Mouse (Mus musculus) limb, embryonic 12.5 days (tissue): Measurements from ENCODE around the gene Celf2. TPM values are rescaled to one million over a fixed set of nuclear protein-coding genes. Genes with fewer than 3 reads are reported as not detected.

Experiments
- ATAC-seq: fragments of 200-750 bp; cut with Nextera tagmentation; 2 replicates; pipeline ENCODE4 v1.8.0; 2017; ENCODE audit warnings: low read depth, moderate TSS enrichment; ENCODE audit not compliant: insufficient number of reproducible peaks, insufficient read depth, low FRiP score, low TSS enrichment
- H3K27ac ChIP-seq: fragments of 300-500 bp; sonication (generic); 2 replicates; pipeline ENCODE4 v1.5.1; 2016; ENCODE audit warnings: mild to moderate bottlenecking, moderate library complexity
- H3K27me3 ChIP-seq: fragments of 300-500 bp; sonication (generic); 2 replicates; pipeline ENCODE4 v1.6.1; 2016; ENCODE audit warnings: mild to moderate bottlenecking, moderate library complexity
- H3K36me3 ChIP-seq: fragments of 300-500 bp; sonication (generic); 2 replicates; pipeline ENCODE4 v1.6.1; 2016; ENCODE audit warnings: mild to moderate bottlenecking, moderate library complexity
- H3K4me1 ChIP-seq: fragments of 300-500 bp; sonication (generic); replicated peaks from 2 replicates; pipeline ENCODE4 v1.6.1; 2016
- H3K4me2 ChIP-seq: fragments of 300-500 bp; sonication (generic); 2 replicates; pipeline ENCODE4 v1.6.1; 2016; ENCODE audit warnings: mild to moderate bottlenecking, moderate library complexity
- H3K4me3 ChIP-seq: fragments of 300-500 bp; sonication (generic); replicated peaks from 2 replicates; pipeline ENCODE4 v1.5.1; 2016; ENCODE audit warnings: mild to moderate bottlenecking
- H3K9ac ChIP-seq: fragments of 300-500 bp; sonication (generic); replicated peaks from 2 replicates; pipeline ENCODE4 v1.6.1; 2016; ENCODE audit warnings: mild to moderate bottlenecking, moderate library complexity
- H3K9me3 ChIP-seq: fragments of 300-500 bp; sonication (generic); 2 replicates; pipeline ENCODE4 v1.6.1; 2016; ENCODE audit warnings: mild to moderate bottlenecking, moderate library complexity
- WGBS: fragments of 180-500 bp; shearing (Covaris S2); methylation state at CpG from one replicate; pipeline ENCODE4 v1.1.7; 2016; 5-methylcytosine and 5-hydroxymethylcytosine counted together
- polyA plus RNA-seq: library from polyadenylated mRNA; unstranded; fragments of >200 nt; fragmentation: Nextera tagmentation; extraction: Ambion mirVana; gene quantifications from 2 replicates; pipeline ENCODE4 v1.2.1, GENCODE M21; 2016

The Celf2 gene
- polyA plus RNA-seq, 1 experiment from 2014 or later: 35.6 TPM

DNA sequence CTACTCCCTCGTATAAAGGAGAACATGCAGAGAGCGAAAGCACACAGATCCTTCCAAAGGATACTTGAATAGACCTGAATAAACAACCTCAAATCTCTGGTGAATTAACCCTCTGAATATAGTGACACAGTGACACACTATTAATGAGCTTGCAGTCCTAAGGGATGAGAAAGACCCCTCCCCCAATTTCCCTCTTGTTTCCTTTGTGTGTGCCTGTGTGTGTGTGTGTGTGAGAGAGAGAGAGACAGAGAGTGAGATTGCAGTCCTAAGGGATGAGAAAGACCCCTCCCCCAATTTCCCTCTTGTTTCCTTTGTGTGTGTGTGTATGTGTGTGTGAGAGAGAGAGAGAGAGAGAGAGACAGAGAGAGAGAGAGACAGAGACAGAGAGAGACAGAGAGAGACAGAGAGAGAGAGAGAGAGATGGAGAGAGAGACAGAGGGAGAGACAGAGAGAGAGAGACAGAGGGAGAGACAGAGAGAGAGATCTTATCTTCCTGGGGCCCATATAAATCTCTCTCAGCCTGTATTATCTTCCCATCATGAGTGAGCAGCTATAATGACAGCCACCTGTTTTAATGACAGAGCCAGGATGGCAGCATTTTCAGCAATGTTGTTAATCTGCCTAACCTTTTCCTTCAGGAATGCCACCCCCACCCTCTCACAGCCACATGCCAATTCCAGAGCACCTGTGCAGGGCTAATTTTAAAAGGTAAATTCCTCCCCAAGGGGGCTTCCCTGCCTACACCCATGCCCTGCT, 566.5 kb downstream of the Celf2 start:
- no peaks in the 10 kb centered on the region for H3K36me3 ChIP-seq
- WGBS: 76% methylated on average over 2 of the region's 2 CpGs
- H3K4me1 ChIP-seq: peaks cover 9% of the 10 kb centered on the region
- H3K27me3 ChIP-seq: no peaks in the 10 kb centered on the region
- no peak for ATAC-seq
- H3K9me3 ChIP-seq: no peaks in the 10 kb centered on the region
- H3K27ac ChIP-seq: no peak overlapping the region
- H3K4me2 ChIP-seq: no peak overlapping the region
- no peak overlapping the region for H3K9ac ChIP-seq
- H3K4me3 ChIP-seq: no peak overlapping the region

DNA sequence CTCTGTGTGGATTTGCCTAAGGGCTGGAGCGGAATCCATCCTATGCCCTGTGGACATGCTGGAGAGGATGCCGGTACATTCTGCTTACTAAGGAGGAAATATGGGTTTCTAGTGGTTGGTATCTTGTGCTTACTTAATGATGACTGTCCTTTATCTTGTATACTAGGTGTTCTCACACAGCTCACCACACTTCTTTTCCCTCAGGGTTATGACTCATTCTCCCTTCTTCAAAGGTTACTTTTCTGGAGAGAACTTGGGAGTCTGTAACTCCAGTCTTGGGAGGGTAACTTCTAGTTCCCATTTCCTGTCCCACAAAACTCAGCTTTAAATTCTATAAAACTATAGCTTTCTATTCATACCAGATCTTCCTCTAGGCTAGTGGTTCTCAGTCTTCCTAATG, 570.2 kb downstream of the Celf2 start:
- Histone ChIP-seq H3K27me3 (no peaks in the 10 kb centered on the region), H3K4me2 (no peak overlapping the region), H3K4me3 (no peak overlapping the region), H3K9ac (no peak overlapping the region), H3K4me1 (peaks cover 9% of the 10 kb centered on the region), H3K36me3 (no peaks in the 10 kb centered on the region), H3K27ac (no peak overlapping the region), H3K9me3 (no peaks in the 10 kb centered on the region)
- WGBS: 84% methylated on average over 2 of the region's 2 CpGs
- ATAC-seq: no peak

DNA sequence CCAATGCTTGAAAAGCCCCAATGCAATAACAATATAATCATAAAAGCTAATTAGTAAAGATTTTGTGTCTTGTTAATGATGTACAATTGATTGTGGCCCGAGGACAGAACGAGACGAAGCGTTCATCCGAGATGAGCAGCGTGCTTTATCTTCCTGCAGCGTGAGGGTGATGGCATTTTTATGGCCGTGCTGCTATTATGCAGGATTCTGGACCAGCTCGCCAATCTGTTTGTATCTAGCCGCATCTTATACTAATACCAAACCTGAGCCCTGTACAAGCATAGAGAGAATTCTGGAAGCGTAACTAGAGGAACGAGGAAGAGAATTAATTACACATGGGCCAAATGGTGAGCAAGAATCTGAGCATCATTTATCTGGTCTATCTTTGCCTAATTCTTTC, 576.2 kb downstream of the Celf2 start:
- WGBS: 39% methylated on average over 12 of the region's 12 CpGs
- H3K36me3 ChIP-seq: no peaks in the 10 kb centered on the region
- ATAC-seq: no peak
- H3K27me3 ChIP-seq: no peaks in the 10 kb centered on the region
- no peak overlapping the region for H3K27ac ChIP-seq
- no peak overlapping the region for H3K4me2 ChIP-seq
- no peaks in the 10 kb centered on the region for H3K9me3 ChIP-seq
- H3K4me3 ChIP-seq: no peak overlapping the region
- H3K4me1 ChIP-seq: no peaks in the 10 kb centered on the region
- no peak overlapping the region for H3K9ac ChIP-seq

DNA sequence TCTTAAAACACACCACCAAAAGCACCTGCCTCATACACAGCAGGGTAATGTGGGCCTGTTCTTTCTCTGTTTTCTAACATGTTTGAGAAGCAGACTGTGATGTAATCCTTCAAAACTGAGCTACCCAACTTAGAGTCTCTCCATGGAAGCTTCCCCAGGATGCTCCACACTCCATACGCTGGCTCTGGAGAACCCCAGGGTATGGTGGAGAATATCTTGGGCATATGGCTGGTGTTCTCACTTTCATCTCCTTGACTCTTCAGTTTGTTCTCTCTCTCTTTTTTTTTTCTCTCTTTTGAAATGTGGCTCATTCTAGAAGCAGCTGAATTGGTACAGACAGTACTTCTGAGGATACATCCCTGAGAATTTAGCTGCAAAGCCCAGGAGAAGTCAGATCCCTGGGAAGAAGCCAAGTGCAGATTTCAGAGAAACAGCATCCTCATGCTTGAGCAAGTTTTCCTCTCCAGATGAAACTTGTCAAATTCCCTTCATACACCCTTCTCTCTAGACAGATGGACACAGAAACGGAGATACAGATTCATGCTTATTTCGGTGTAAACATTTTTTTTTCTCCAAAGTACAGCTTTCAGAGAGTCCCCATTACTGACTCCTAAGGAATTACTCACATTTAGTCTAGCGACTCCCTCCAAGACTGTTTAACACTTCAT, 581.5 kb downstream of the Celf2 start:
- no peak for ATAC-seq
- Histone ChIP-seq H3K27ac (no peak overlapping the region), H3K4me3 (no peak overlapping the region), H3K9me3 (no peaks in the 10 kb centered on the region), H3K36me3 (no peaks in the 10 kb centered on the region), H3K4me2 (no peak overlapping the region), H3K9ac (no peak overlapping the region), H3K4me1 (peaks cover 12% of the 10 kb centered on the region), H3K27me3 (no peaks in the 10 kb centered on the region)
- WGBS: 88% methylated on average over 4 of the region's 4 CpGs

DNA sequence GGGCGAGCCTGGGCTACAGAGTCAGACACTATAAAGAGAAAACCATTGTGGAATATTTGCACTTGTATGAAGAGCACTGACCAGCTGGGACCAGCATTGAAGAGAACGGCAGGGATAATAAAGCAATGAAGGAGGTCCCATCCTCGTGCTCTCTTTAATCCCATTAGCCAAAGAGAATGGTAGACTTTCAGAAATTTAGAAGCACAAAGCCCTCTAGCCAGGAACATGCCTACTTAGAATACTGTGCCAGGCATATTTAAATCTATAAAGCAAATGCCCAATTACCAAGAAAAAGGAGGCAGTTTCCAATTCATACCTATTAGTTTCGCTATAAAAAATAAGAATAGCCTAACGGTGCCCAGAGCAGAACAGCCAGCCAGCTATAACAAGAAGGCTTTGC, 583.9 kb downstream of the Celf2 start:
- ATAC-seq: no peak
- no peaks in the 10 kb centered on the region for H3K27me3 ChIP-seq
- no peak overlapping the region for H3K4me2 ChIP-seq
- no peak overlapping the region for H3K9ac ChIP-seq
- WGBS: 71% methylated on average over 5 of the region's 5 CpGs
- H3K4me1 ChIP-seq: peaks cover 12% of the 10 kb centered on the region
- no peak overlapping the region for H3K27ac ChIP-seq
- H3K36me3 ChIP-seq: no peaks in the 10 kb centered on the region
- H3K4me3 ChIP-seq: no peak overlapping the region
- H3K9me3 ChIP-seq: no peaks in the 10 kb centered on the region

DNA sequence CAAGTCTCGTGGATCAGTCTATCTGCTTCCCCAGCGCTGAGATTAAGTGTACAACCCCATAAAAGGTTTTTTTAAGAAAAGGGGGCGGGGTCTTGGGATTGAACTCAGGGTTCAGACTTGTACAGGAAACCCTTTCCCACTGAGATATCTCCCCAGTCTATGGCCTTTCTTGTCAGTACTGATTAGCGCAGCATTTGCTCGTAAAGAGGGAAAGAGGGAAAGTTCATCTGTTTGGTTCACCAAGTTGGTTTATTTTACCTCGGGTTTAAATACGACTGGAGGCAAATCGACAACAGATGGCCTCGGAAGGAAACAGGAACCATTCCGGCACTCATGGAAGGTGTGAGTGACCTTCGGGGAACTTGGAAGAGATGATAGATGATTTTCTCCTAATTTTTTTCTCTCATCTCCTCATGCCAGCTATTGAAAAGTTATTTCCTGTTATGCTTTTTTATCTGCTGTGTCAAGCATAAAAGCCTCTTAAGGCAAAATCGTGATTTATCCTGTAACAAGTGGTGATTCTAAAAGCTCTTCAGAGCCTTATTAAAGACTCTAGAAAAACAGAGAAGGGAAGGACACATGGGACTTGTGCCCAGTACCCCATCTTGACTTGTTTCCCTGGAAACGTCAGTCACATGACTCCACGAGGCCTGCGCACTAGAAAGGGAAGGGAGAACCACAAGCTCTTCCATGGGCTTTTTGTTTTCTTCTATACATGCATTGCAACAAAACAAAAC, 585.5 kb downstream of the Celf2 start:
- peaks cover 12% of the 10 kb centered on the region for H3K4me1 ChIP-seq
- H3K9ac ChIP-seq: no peak overlapping the region
- 0 out of 2 replicates have a peak overlapping the region, but pooled peaks have one; percentile 7 for H3K27ac ChIP-seq
- ATAC-seq: peak; percentile 68; the same call in 1 of the 2 replicates
- H3K9me3 ChIP-seq: no peaks in the 10 kb centered on the region
- H3K27me3 ChIP-seq: no peaks in the 10 kb centered on the region
- H3K4me3 ChIP-seq: no peak overlapping the region
- WGBS: 14% methylated on average over 15 of the region's 15 CpGs
- peak overlapping the region; percentile 36 for H3K4me2 ChIP-seq
- H3K36me3 ChIP-seq: no peaks in the 10 kb centered on the region

DNA sequence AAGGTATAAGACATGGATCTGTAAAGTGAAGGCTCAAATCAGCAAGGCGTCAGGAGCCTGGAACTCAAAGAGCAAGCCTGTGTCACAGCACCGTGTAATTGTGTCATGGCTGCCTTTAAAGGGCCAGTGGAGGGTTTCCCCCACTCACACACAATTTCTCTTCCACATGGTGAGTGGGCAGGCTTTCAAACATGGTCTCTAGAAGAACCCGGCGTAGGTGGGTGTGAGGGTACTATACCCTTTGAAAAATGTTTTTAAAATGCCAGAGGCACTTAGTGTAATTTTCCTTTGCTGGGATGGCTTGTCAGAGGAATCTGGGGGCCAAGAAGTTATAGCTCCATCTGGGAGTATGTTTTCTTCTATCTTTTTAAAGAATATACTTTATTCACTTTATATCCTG, 594.0 kb downstream of the Celf2 start:
- H3K27ac ChIP-seq: no peak overlapping the region
- H3K4me3 ChIP-seq: no peak overlapping the region
- no peaks in the 10 kb centered on the region; the same call in 1 of the 2 replicates for H3K4me1 ChIP-seq
- ATAC-seq: no peak
- H3K36me3 ChIP-seq: no peaks in the 10 kb centered on the region
- H3K9ac ChIP-seq: no peak overlapping the region
- no peaks in the 10 kb centered on the region for H3K27me3 ChIP-seq
- 81% methylated on average over 4 of the region's 4 CpGs for WGBS
- H3K4me2 ChIP-seq: no peak overlapping the region
- H3K9me3 ChIP-seq: no peaks in the 10 kb centered on the region

DNA sequence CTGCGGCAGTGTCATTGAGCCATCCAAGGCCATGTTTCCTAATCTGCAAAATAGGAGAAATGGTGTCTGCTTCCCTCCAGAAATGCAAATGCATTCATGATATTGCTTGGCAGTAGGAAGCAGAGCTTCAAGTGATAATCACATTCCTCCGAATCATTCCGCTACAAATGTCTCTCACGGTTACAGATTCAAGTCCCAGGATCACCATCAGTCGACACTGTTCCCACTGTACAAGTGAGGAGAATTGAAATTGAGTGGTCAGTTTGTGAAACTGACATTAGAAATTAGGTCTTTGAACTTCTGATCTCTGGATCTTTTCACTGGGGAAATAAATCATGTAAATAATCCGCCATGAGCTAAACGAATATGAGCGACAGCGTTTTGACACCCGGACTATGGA, 596.0 kb downstream of the Celf2 start:
- Histone ChIP-seq H3K4me1 (no peaks in the 10 kb centered on the region; the same call in 1 of the 2 replicates), H3K27ac (no peak overlapping the region), H3K9me3 (no peaks in the 10 kb centered on the region), H3K27me3 (no peaks in the 10 kb centered on the region), H3K4me3 (no peak overlapping the region), H3K4me2 (no peak overlapping the region), H3K36me3 (no peaks in the 10 kb centered on the region), H3K9ac (no peak overlapping the region)
- 93% methylated on average over 10 of the region's 10 CpGs for WGBS
- ATAC-seq: no peak

DNA sequence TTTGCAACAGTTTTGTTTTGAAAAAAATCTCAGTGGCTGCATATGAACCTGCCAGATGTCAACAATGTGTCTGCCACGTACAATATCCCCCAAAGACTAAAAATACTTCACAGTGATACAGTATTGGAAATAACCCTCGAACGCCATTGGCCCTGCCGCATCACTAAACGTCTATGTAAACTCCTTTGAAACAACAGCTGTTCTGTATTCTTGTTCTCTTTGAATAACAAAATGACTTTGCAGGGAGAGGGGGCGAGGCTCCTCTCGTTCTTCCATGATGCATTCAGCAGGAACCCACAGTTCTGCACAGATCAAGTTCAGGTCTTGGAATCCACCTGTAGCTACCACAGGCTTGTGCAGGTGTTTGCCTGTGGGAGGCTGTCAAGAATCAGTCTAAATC, 597.4 kb downstream of the Celf2 start:
- Histone ChIP-seq H3K4me2 (no peak overlapping the region), H3K9ac (no peak overlapping the region), H3K27ac (no peak overlapping the region), H3K4me1 (no peaks in the 10 kb centered on the region; the same call in 1 of the 2 replicates), H3K9me3 (no peaks in the 10 kb centered on the region), H3K4me3 (no peak overlapping the region), H3K27me3 (no peaks in the 10 kb centered on the region), H3K36me3 (no peaks in the 10 kb centered on the region)
- ATAC-seq: no peak
- 56% methylated on average over 7 of the region's 7 CpGs for WGBS

DNA sequence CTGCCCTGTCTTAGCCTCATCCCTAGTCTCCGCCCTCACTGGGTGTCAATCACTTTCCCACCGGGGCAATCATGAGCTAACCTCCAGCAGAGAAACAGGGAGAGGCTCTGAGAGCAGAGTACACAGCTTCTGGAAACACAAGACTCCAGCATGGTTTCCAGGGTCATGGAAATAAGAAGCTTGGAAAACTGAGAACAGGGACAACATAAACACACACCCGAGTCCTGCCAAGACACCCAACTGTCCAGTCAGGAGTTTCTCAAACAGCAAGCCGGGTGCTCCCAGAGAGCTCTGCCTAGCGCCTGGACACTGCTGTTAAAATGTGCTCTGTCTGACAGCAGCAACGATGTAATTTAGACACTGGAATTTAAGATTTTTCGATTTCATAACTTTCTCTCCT, 599.4 kb downstream of the Celf2 start:
- 75% methylated on average over 7 of the region's 7 CpGs for WGBS

DNA sequence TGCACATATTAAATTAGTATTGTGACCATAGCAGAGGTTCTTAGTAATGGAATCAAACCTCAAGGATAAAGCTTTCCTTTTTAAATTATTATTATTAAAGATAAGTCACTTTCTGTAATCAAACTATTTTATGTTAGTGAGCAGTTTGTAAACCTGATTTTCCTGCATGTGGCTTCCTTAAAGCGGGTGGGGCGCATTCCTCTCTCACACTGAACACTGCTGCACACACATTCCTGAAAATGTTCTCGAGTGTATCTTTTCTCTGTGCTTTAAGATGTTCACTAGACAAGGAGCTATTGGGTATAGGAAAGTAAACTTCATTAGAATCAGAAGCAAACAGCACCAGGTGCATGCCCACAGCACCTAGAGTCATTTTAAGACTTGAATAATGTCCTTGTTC, 605.0 kb downstream of the Celf2 start:
- no peak overlapping the region for H3K4me3 ChIP-seq
- H3K9ac ChIP-seq: no peak overlapping the region
- no peak overlapping the region for H3K27ac ChIP-seq
- no peak overlapping the region for H3K4me2 ChIP-seq
- H3K36me3 ChIP-seq: no peaks in the 10 kb centered on the region
- 82% methylated on average over 3 of the region's 3 CpGs for WGBS
- no peaks in the 10 kb centered on the region for H3K9me3 ChIP-seq
- no peaks in the 10 kb centered on the region for H3K27me3 ChIP-seq
- no peak for ATAC-seq
- no peaks in the 10 kb centered on the region for H3K4me1 ChIP-seq

More for the DNA sequence above, 599.4 kb downstream of the Celf2 start:
- H3K4me2 ChIP-seq: no peak overlapping the region
- no peaks in the 10 kb centered on the region; the same call in 1 of the 2 replicates for H3K4me1 ChIP-seq
- H3K36me3 ChIP-seq: no peaks in the 10 kb centered on the region
- no peak for ATAC-seq
- H3K27me3 ChIP-seq: no peaks in the 10 kb centered on the region
- H3K27ac ChIP-seq: no peak overlapping the region
- H3K4me3 ChIP-seq: no peak overlapping the region
- H3K9ac ChIP-seq: no peak overlapping the region
- H3K9me3 ChIP-seq: no peaks in the 10 kb centered on the region
